Mouse (Mus musculus): ENCODE results near the gene Cpa1. TPM values are rescaled to one million over a fixed set of nuclear protein-coding genes. Genes with fewer than 3 reads are reported as not detected.

Cpa1 gene
- 0.63 and 0.79 TPM in 2 replicates for polyA plus RNA-seq (2015; fragmentation: Nextera tagmentation; extraction: Ambion mirVana)

GRCm38 (mm10) chr6:30638674-30639268 is at the start of gene Cpa1:
TSS of gene Cpa1 (plus strand) at chr6:30639218.
- Histone ChIP-seq H3K9me3 (no peaks in the 10 kb centered on the region), H3K36me3 (no peaks in the 10 kb centered on the region), H3K27me3 (no peaks in the 10 kb centered on the region), H3K4me3 (replicated peaks) (no peak within 1 kb of the TSS), H3K9ac (replicated peaks) (no peak within 1 kb of the TSS), H3K4me2 (replicated peaks) (no peak within 1 kb of the TSS), H3K4me1 (replicated peaks) (peaks cover 11% of the 10 kb centered on the region), H3K27ac (no peak within 1 kb of the TSS)
- 91% methylated on average over 5 of the region's 5 CpGs for WGBS
- no peak for ATAC-seq

DNA sequence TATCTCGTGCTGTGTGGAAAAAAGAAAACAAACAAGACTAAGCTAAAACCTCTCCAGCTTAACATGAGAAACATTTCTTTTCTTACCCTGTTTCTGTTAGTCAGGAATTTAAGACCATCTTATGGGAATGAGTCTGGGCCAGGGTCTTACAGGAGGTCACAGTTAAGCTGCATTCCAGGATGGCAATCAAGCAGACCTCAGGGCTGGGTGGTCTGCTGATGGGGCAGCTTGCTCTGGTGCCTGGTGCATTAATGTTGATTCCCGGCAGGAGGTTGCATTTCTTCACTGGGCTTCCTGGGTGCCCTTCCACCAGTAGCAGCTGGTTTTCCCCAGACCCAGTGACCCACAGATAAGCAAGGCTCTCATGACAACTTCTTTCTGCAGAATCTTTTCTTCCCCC is 49.2 kb upstream of the Cpa1 start:
- Histone ChIP-seq H3K27me3 (no peaks in the 10 kb centered on the region), H3K9me3 (no peaks in the 10 kb centered on the region), H3K27ac (no peak overlapping the region), H3K4me1 (replicated peaks) (peaks cover 33% of the 10 kb centered on the region), H3K36me3 (no peaks in the 10 kb centered on the region), H3K9ac (replicated peaks) (no peak overlapping the region), H3K4me3 (replicated peaks) (no peak overlapping the region), H3K4me2 (replicated peaks) (no peak overlapping the region)
- WGBS: 46% methylated on average over 2 of the region's 2 CpGs
- no peak for ATAC-seq

GRCm38 (mm10) chr6:30591851-30592404 is 47.1 kb upstream of the Cpa1 start:
- Histone ChIP-seq H3K4me3 (replicated peaks) (no peak overlapping the region), H3K4me2 (replicated peaks) (no peak overlapping the region), H3K36me3 (no peaks in the 10 kb centered on the region), H3K4me1 (replicated peaks) (peaks cover 36% of the 10 kb centered on the region), H3K27ac (peak overlapping the region; percentile 67), H3K9me3 (no peaks in the 10 kb centered on the region), H3K9ac (replicated peaks) (no peak overlapping the region), H3K27me3 (no peaks in the 10 kb centered on the region)
- 62% methylated on average over 5 of the region's 5 CpGs for WGBS
- ATAC-seq: no peak

DNA sequence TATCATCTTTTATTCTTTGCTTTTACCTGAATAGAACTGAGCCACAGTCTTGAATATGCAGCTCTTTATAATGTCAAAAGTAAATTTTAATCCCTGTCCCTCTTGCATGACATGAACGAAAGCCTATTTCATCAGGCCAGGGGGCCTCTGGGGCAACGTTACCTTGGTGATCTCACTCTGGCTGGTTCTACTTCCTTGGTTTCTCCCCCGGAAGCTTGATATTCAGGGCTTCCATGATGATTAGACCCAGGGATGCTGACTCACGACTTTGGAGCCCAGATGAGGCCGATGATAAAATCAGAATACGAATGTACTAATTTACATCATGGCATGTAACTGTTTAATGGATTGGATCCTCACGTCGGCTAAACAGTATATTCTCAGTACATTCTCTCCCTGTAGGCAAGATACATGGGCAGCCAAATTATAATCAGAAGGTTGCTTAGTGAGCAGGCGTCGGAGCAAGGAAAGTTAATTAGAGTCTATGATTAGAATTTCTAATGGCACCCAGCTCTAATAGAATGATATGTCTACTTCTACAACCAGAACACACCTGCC is 46.5 kb upstream of the Cpa1 start:
- Histone ChIP-seq H3K27me3 (no peaks in the 10 kb centered on the region), H3K4me1 (replicated peaks) (peaks cover 33% of the 10 kb centered on the region), H3K27ac (peak overlapping the region; percentile 67), H3K9me3 (no peaks in the 10 kb centered on the region), H3K4me2 (replicated peaks) (no peak overlapping the region), H3K4me3 (replicated peaks) (no peak overlapping the region), H3K36me3 (no peaks in the 10 kb centered on the region), H3K9ac (replicated peaks) (no peak overlapping the region)
- 53% methylated on average over 10 of the region's 10 CpGs for WGBS
- peak; percentile 53 for ATAC-seq

GRCm38 (mm10) chr6:30594364-30594763 is 44.7 kb upstream of the Cpa1 start:
- Histone ChIP-seq H3K27ac (no peak overlapping the region), H3K4me3 (replicated peaks) (no peak overlapping the region), H3K4me2 (replicated peaks) (no peak overlapping the region), H3K9ac (replicated peaks) (no peak overlapping the region), H3K4me1 (replicated peaks) (peaks cover 32% of the 10 kb centered on the region), H3K9me3 (no peaks in the 10 kb centered on the region), H3K36me3 (no peaks in the 10 kb centered on the region), H3K27me3 (no peaks in the 10 kb centered on the region)
- no peak for ATAC-seq
- WGBS: 73% methylated on average over 7 of the region's 7 CpGs

DNA sequence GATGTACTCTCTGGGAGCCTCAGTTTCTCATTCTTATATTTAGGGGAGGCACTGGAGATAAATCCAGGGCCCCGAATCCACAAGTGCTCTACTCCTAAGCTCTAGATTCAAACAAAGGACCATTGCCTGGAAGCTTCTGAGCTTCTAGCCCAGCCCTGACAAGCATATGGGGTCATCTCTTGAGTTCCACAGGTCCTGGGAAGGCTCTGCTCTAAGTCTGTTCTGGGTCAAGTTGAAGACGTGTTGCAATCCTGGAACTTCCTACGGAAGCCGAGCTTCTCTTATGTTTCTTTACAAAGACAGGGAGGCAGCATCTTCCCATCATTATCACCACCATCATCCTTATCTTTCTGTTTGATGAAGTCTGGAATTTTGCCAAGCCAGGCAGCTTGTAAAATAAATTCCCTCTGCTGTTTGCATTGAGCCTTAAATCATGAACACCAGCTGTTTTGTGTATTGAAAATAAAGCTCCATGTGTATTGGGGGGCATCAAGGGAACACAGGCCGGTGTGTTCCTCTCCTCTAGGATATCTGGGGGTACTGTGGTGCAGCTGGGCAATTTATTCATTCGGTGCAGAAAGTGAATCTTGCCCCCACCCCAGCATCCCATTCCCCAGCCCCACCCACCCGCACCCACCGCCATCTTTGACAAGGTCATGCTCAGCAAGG is 42.7 kb upstream of the Cpa1 start:
- Histone ChIP-seq H3K36me3 (no peaks in the 10 kb centered on the region), H3K9ac (replicated peaks) (no peak overlapping the region), H3K9me3 (no peaks in the 10 kb centered on the region), H3K27ac (0 out of 2 replicates have a peak overlapping the region, but pooled peaks have one; percentile 25), H3K4me2 (replicated peaks) (no peak overlapping the region), H3K4me3 (replicated peaks) (no peak overlapping the region), H3K4me1 (replicated peaks) (peaks cover 23% of the 10 kb centered on the region), H3K27me3 (no peaks in the 10 kb centered on the region)
- ATAC-seq: no peak
- WGBS: 89% methylated on average over 8 of the region's 8 CpGs

DNA sequence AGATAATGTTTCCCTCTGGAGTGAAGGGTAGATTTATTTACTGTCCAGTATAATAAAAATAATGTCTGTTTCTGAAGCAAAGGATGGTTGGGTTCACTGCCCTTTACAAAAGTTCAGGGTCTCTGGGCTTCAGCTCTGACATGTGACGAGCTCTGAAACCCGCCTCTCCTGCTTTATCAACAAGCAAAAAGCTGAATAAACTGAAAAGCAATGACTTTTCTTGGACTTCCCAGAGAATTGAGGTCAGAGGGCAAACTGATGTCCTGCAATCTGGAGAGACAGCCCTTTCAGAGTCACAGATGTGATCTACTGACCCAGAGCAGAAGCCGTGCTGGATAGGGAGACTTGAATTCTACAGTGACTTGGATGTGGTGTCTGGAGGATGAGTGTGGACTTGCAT is 39.0 kb upstream of the Cpa1 start:
- H3K4me2 ChIP-seq (replicated peaks): no peak overlapping the region
- H3K9ac ChIP-seq (replicated peaks): no peak overlapping the region
- WGBS: 65% methylated on average over 3 of the region's 3 CpGs
- no peak for ATAC-seq
- H3K4me3 ChIP-seq (replicated peaks): no peak overlapping the region
- H3K27ac ChIP-seq: no peak overlapping the region
- peaks cover 4% of the 10 kb centered on the region; the same call in 1 of the 2 replicates for H3K4me1 ChIP-seq (replicated peaks)
- H3K36me3 ChIP-seq: no peaks in the 10 kb centered on the region
- no peaks in the 10 kb centered on the region for H3K9me3 ChIP-seq
- no peaks in the 10 kb centered on the region for H3K27me3 ChIP-seq

DNA sequence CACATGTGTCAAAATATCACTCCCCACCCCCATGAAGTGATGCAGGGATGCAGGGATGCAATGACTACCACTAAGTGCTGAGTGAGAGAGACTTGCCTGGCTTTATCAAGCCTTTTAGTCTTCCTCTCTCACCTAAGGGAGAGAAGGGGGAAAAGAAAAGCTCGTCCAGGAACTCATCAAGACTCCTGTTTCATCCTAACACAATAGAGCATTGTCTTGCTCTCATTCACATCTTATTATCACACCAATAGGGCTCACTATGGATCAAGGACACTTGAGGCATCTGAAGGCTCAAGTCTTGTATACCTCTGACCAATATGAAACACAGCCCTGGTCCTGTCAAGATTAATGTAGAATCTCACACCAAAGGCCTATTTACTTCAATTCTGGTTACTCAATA is 38.0 kb upstream of the Cpa1 start:
- no peak overlapping the region for H3K4me2 ChIP-seq (replicated peaks)
- no peaks in the 10 kb centered on the region for H3K9me3 ChIP-seq
- no peak overlapping the region for H3K9ac ChIP-seq (replicated peaks)
- H3K36me3 ChIP-seq: no peaks in the 10 kb centered on the region
- ATAC-seq: no peak
- peaks cover 3% of the 10 kb centered on the region; the same call in 1 of the 2 replicates for H3K4me1 ChIP-seq (replicated peaks)
- no peak overlapping the region for H3K4me3 ChIP-seq (replicated peaks)
- H3K27ac ChIP-seq: no peak overlapping the region
- no peaks in the 10 kb centered on the region for H3K27me3 ChIP-seq
- WGBS: 67% methylated on average over 1 of the region's 1 CpGs

DNA sequence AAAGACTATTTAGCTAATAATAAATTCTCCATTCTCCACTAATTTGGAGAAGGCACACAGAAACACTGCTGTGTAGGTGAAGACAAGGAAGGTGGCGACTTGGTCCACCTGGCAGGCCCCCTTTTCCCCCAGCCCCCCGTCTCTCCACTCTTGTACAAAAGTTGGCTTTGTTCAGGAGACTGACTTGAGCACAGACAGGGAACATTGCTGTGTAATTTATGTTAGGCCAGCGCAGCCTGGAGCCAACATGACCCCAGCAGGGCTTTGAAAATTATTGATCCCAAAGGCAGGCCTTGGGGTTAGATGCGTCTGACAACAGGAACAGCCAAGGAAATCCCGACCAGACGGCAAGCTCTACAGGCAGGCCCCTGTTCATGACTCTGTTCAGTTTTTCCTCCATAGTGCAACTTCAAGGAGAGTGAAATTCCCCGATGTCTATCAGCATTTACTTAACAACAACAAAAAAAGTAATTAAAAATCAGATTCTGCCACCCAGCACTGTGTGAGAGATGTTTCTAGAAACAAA is 34.6 kb upstream of the Cpa1 start:
- ATAC-seq: no peak
- Histone ChIP-seq H3K4me1 (replicated peaks) (no peaks in the 10 kb centered on the region), H3K27ac (no peak overlapping the region), H3K4me2 (replicated peaks) (no peak overlapping the region), H3K27me3 (no peaks in the 10 kb centered on the region), H3K4me3 (replicated peaks) (no peak overlapping the region), H3K9ac (replicated peaks) (no peak overlapping the region), H3K36me3 (no peaks in the 10 kb centered on the region), H3K9me3 (no peaks in the 10 kb centered on the region)
- WGBS: 80% methylated on average over 7 of the region's 7 CpGs

DNA sequence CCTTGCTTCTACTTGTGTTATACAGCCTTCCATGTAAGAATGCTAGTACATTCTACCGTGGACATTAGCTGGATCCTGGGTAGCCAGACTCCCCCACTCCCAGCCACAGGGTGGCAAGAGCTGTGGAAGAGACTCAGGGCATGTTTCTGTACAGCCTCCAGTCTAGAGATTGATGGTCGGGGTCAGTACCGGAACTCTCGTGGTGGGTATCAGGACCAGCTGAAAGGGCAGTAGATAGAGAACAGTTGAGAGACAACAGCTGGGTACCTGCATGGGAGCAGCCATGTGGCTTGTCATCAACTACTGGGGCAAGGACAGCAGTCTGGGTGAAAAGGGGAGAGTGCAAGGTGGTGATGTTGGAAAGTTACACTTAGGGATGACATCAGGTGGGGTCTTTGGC is 33.9 kb upstream of the Cpa1 start:
- Histone ChIP-seq H3K27me3 (no peaks in the 10 kb centered on the region), H3K4me1 (replicated peaks) (no peaks in the 10 kb centered on the region), H3K27ac (no peak overlapping the region), H3K9ac (replicated peaks) (no peak overlapping the region), H3K9me3 (no peaks in the 10 kb centered on the region), H3K4me3 (replicated peaks) (no peak overlapping the region), H3K4me2 (replicated peaks) (no peak overlapping the region), H3K36me3 (no peaks in the 10 kb centered on the region)
- WGBS: 95% methylated on average over 4 of the region's 4 CpGs
- no peak for ATAC-seq

DNA sequence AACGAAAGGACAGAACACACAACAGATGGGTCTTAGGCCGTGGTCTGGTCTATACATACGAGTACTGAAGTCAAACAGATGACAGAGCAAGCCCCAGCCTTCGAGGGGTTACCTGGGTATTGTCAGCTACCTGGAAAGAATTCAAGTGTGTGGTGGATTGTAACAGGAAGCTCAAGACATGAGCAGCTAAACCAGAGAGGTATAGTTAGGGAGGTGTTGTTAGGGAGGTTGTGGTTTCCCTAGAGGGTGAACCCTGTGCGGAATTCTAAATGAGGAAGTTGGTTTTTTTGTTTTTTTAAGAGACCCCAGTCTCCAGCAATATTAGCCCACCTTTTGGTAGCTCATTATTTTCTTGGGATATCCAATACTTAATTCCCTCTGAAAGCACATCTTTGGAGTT is 33.3 kb upstream of the Cpa1 start:
- H3K4me1 ChIP-seq (replicated peaks): no peaks in the 10 kb centered on the region
- H3K4me3 ChIP-seq (replicated peaks): no peak overlapping the region
- H3K9ac ChIP-seq (replicated peaks): no peak overlapping the region
- H3K9me3 ChIP-seq: no peaks in the 10 kb centered on the region
- ATAC-seq: no peak
- WGBS: 91% methylated on average over 5 of the region's 5 CpGs
- no peaks in the 10 kb centered on the region for H3K27me3 ChIP-seq
- H3K36me3 ChIP-seq: no peaks in the 10 kb centered on the region
- no peak overlapping the region for H3K4me2 ChIP-seq (replicated peaks)
- no peak overlapping the region for H3K27ac ChIP-seq

DNA sequence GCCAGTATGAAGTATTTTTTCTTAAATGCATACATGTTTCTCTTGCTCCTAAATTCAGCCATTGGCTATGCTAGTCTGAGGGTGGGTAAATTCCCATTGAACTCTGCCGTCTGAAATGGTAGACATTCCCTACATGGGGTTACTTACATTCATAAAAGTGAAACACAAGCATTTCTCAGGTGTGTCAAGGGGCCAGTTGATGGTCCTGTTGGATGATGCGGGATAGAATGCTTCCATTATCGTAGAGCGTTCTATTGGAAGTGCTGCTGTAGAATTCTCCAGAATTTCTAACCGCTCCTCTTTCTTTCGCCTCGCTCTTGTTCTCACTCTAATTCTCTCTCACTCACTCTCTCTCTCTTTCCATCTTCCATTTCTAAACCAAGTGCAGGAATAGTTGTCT is 28.3 kb upstream of the Cpa1 start, which contains the start of gene Cpa5:
Cpa5 (plus strand) TSS at position 301 of the 400 bp plus-strand sequence.
- H3K9me3 ChIP-seq: no peaks in the 10 kb centered on the region
- no peak within 1 kb of the TSS for H3K4me3 ChIP-seq (replicated peaks)
- no peak for ATAC-seq
- H3K9ac ChIP-seq (replicated peaks): no peak within 1 kb of the TSS
- peaks cover 14% of the 10 kb centered on the region for H3K4me1 ChIP-seq (replicated peaks)
- H3K36me3 ChIP-seq: no peaks in the 10 kb centered on the region
- 0 out of 2 replicates have a peak within 1 kb of the TSS, but pooled peaks have one; percentile 1 for H3K27ac ChIP-seq
- no peaks in the 10 kb centered on the region for H3K27me3 ChIP-seq
- no peak within 1 kb of the TSS for H3K4me2 ChIP-seq (replicated peaks)
- 79% methylated on average over 7 of the region's 7 CpGs for WGBS
